Mouse (Mus musculus) right cerebral cortex, postnatal 4 days (tissue): ENCODE measurements around the gene 4933414I15Rik.

ENCODE experiments used
- DNase-seq: peaks from one replicate; pipeline ENCODE4 v3.0.0-alpha.2; 2022

4933414I15Rik gene

DNA sequence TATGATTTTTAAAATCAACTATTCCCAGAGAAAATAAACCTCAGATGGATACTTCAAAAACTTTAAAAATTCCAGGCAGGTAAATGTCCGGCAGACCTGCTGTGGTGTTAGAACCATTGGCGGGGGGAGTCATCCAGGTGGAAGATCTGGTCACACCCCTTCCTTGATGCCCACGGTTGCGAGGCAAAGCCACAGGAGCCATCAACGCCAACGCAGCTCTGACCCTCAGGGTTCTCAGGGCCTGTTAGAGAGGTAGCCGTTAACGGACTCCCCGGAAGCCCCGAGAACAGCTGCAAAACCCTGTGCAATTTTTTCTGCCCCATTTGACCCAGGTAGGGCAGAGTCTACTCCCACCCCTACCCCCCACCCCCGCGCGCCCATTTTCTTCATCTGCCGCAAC, at the start of gene 4933414I15Rik:
Gene 4933414I15Rik (minus strand): TSS at position 260 of the 400 bp plus-strand sequence.
- no peak for DNase-seq

DNA sequence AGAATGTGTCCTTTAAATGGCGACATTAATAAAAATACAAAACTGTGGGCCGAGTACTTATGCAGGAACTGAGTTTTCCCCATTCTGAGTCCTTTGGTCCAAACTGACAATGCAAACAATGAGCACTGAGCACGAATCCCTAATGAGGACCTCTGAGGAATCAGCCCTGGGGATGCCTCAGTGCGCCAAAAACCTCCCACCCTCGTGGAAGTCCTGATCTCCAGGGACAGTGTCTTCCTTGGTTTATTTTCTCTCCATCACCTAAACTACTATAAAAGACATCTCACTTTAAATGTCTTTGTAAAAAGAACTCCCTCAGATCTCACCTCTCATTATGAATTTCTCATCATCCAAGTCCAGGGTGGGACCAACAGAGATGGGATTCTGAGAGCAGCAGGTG, 38.1 kb upstream of the 4933414I15Rik start, which contains the start of gene Olfr1377:
Gene Olfr1377 (plus strand): TSS at position 301 of the 400 bp plus-strand sequence.
- no peak for DNase-seq

DNA sequence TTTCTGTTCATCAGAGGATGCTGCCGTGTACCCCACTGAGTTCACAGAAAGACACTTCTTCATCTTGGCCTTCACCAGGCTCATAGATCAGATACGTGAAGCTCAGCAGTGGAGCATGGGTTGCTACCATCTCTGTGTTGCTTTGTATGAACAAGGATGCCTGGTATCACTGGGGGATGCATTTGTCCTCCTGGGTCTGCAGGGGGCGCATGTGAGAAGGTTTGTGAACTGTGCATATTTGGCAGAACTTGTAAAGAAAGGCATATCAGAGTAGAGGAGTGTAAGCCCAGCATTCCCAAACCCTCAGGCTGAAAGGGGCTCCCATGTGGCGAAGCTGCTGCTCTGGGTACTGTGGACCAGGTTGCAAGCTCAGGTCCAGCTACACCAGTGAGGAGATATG, 33.7 kb upstream of the 4933414I15Rik start:
- peak; percentile 3 for DNase-seq

DNA sequence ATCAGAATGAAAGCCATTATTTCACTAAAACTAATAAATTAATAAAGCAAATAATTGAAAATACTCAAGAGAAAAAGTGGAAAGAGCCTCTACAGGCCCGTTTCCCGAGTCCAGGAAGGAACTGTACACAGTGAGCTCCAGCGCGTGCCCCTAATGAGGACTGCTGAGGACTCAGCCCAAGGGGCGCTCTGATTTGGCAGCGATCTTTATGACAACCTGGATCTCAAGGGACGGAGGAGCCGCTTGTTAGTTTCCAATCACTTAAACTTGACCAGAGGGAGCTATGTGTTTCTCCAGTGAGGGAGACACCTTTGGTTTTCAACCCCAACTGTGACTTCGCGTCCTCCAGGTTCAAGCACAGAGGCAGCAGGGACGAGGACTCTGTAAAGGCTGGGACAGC, 22.7 kb upstream of the 4933414I15Rik start, which contains the start of gene Olfr1378:
Gene Olfr1378 (plus strand): TSS at position 301 of the 400 bp plus-strand sequence.
- DNase-seq = no peak

DNA sequence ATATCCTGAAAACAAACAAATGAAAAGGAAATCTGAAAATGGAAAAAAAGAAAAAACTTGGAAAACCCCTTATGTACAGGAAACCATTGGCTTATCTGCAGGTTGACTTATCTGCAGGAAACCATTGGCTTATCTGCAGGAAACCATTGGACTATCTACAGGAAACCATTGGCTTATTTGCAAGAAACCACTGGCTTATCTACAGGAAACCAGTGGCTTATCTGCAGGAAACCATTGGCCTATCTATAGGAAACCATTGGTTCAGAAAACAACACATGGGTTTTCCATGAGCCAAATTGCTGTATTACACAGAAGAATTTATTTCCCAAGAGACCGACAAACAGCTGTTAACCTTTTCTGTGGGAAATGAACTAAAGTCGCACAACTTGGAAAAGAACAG, 21.3 kb upstream of the 4933414I15Rik start:
- no peak for DNase-seq

DNA sequence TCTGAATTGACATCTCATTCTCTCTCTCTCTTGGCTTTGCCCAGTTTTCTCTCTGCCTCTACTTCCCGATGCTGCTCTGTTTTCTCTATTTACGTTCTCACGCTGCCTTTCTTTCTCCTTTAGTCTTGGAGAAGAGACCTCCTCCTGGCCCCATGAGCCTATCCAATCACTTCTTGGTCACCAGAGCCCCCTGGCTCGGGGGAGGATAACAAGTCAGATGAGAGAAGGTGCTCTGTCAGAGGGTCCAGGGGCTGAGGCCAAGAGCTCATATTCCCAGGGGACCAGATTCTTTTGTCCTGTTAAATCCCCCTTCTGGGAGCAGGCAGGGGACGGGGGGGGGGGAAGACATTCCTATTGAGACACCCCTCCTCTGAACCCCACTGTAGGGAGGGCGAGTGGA, 10.1 kb upstream of the 4933414I15Rik start, which contains the start of gene Prop1:
Gene Prop1 (minus strand): TSS at position 101 of the 400 bp plus-strand sequence.
- no peak for DNase-seq

DNA sequence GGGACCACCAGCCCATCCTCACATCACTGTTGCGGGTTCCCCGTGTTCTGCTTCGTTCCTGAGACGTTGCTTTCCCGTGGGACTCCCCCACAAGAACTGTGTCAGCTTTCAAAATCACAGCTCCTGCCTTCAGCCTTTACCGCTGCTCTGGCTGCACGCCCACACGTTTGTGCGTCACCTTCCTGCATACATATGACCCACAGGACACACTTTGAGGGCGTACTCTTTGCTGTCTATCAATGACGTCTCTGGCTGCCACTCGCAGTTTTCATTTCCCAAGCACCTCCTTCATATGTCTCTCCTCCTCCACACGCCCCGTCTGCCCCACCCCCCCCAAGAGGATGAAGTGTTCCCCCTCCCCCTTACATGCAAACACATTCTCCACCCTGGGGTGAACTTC, 8.7 kb upstream of the 4933414I15Rik start:
- no peak for DNase-seq

DNA sequence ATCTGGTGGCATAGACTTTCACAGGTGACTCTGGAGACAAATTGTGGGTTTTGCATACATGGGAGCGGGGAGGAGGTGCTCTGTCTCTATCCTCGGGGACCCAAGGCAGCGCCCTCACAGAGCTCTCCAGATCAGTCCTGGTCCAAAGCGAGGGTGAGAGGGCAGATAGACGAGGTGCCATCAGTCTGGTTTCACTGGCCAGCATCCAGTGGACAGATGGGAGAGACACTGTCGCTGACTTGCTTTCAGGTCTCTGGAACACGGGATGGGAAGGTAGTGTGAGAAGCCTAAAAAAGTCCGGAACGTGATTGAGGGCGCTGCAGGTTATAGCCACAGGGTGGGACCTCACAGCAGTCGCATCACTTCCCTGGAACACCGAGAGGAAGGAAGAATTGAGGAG, 1.2 kb downstream of the 4933414I15Rik start:
- no peak for DNase-seq

DNA sequence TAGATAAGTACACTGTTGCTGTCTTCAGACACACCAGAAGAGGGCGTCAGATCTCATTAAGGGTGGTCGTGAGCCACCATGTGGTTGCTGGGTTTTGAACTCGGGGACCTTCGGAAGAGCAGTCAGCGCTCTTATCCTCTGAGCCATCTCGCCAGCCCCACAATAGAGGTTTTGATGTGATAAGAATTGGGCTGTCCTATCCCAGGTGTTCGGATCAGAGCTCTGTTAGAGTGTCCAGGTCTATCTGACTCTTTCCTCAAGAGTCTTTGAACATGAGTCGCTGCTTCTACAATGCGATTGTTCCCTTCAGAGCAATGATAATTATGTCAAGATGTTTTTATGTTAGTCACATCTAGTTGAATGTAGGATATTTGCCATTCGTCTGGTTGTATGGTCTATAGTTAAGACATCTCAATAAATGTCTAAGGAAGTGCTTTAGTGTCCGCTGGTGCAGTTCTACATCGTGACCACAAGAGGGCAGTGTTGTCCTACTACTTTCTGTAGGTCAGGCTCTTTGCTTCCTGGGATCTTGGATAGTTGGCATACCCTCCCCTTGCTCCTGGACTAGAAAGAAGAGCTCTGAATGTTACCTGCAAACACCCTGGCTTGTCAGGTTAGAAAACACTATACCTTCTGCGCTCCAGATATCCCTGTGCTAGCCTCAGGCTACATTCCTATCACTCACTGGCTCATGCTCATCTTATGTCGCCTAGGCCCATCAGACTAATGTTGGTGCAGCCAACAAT, 3.8 kb downstream of the 4933414I15Rik start:
- no peak for DNase-seq

DNA sequence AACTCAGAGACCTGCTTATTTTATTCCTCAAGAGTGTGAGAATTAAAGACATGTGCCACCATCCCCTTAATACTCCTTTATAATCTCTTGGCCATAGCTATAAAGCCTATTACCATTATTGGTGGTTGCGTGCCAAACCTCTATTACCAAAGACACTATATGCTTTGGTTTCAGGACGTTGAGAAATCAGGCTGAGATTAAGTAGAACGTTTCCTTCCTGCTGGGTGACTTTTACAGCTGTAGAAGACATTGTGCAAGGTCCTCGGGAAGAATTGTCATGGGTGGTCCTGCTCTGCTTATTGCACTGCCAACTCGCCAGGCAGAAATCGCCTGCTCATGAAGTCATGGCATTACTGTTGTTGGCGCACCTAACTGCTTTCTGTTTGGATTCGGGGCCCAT, 5.1 kb downstream of the 4933414I15Rik start:
- DNase-seq = no peak

DNA sequence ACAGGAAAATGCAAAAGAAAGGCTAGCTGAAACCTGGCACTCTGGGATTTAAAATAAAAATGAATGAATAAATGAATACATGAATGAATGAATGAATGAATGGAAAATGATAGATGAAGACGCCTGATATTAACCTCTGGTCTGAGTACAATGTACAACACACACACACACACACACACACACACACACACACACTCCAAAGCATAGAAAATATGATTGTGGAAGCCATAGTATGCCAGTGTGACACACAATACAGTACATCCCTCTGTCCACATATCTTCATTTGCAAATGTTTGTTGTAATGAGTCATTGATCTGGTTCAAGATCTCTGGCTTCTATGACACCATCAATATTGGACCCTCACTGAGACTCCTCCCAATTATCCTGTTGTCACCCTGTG, 11.5 kb downstream of the 4933414I15Rik start:
- no peak for DNase-seq

DNA sequence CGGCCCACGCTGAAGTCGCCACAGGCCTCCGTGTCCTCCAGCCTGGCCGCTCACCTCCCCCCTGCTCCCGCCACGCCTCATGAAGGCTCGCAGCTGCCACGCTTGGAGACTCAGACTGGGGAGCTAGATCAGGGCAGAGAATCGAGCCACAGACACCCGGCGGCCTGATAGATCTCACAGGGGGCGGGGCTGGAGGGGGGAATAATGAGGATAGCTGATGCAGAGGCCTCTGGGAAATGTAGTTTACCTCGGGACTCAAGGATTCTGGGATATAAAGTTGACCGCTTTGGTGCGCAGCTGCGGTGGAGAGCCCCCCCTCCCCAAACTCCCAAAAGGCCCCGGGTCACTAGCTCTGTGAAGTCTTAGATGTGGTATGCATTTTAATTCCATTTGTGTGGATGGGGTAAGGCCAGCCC, 12.1 kb downstream of the 4933414I15Rik start, which contains the start of gene Zfp354b:
Gene Zfp354b (minus strand): TSS at position 183 of the 416 bp plus-strand sequence.
- peak; percentile 83 for DNase-seq

DNA sequence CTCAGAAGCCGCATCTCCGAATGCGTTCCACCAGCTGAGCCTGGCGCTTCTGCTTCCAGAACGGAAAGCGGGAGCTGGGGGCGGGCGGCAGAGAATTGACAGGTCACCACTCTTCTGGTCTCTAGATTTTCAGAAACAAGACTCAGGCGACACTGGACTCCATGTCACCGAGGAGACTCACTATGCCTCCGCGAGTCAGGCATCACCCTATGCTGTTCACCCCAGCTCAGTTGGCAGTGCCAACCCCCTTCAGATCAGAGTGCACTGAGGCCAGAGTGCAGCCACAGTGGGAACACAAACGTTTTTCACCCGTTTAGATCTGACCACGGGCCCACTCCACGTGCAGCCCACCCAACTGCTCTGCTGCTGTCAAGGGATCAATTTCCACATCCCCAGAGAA, 12.5 kb downstream of the 4933414I15Rik start:
- no peak for DNase-seq

DNA sequence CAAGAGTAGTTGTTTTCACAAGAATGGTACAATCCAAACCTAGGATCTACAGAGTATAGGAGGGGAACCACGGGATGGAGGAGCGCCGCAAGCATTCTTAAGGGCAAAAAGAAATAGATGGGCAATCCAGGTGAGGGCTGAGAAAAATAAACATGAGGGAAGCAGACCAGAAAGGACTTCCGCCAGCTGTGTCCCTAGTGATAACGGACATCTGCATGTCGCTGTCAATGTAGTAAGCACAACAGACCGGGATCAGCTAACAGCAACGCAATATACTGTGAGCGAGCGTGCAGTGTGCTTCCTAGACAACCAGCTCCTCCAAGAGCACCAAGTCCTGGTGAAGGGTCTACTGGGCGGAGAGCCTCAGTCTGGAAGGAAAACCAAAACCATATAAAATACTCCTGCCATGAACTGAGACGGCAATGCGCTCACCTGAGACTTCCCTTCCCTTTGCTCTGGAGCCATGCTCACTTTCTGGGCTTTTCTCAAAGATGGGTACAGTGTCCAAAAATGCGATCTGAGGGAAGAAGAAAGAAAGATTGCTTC, 13.0 kb downstream of the 4933414I15Rik start:
- peak; percentile 18 for DNase-seq

DNA sequence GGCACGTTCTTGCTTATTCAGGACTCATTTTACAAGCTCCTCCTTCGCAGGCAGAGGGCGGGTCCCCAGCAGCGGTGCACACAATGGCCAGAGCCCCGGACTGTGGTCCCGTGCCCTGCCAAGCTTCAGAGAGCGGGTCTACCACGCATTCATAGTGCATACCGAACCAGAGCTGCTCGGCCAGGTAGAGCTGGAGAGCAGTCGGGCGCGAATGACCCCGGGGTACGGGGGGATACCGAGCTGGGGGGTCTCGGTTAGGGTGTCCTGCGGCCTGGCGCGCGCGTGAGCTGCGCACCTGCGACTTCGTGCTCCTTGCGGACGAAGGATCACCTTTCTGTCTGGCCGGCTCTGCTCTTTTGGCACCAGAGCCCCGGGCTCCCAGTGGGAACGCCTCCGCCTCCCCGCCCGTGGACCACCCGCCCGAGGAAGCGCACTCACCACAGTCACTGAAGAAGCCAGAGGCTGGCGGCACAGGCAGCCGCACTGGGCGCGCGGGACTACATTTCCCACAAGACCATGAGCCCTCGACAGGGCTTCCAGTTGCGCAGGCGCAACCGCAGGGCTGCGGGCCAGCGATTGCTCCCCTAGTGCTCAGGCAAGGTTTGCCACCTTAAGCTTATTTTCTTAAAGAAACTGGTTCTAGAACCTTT, 27.8 kb downstream of the 4933414I15Rik start, which contains the start of gene Zfp2:
Gene Zfp2 (minus strand): TSS at position 495 of the 650 bp plus-strand sequence.
- peak; percentile 92 for DNase-seq

DNA sequence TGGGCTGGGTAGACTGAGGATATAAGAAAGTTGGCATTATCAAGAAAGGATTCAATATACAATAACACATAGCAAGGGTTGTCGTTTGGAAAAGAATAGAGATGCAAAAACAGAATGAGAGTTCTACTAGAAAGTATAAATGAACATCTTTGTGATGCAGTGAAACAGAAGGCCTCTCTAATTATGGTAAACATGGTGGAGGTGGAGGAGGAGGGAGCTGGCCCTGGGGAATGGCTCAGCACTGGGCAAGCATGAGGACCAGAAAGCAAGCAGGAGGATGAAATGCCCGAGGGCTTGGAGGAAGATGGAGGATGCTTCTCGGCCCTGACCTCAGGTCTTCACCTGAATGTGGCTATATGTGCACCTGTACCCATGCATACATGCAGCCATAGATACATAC, 29.1 kb downstream of the 4933414I15Rik start:
- no peak for DNase-seq

DNA sequence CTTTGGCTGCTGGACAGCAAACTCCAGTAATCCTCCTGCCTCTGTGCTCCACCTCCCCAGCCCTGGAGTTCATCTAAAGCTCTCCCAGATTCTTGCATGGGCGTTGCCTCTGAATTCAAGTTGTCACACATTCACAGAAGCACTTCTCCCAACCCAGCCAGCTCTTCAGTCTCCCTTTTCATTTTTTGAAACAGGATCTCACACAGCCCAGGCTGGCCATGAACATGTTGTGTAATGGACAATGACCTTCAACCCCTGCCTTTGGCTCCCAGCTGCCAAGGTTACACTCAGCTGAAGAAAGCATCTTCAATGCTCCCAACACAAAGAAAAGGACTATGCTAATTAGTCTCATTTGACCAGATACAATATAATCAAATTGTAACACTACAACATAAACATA, 30.3 kb downstream of the 4933414I15Rik start:
- no peak for DNase-seq

DNA sequence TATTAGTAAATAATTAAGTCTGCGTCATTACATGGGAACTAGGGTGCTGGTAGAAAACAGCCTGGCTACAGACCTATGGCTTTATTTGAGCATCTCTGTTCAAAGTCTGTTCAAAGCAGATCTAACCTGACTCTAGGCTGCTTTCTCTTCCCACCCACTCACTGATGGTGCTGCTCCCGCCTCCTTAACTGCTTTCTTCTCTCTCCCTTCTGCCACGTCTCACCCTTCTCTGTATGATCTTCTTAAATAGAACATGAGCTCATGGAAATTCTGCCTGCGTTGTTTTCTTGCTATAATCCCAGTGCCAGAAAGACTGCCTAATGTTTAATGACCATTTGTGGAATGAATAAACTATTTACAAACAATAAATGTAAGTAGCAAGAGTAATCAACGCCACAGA, 35.4 kb downstream of the 4933414I15Rik start:
- no peak for DNase-seq

DNA sequence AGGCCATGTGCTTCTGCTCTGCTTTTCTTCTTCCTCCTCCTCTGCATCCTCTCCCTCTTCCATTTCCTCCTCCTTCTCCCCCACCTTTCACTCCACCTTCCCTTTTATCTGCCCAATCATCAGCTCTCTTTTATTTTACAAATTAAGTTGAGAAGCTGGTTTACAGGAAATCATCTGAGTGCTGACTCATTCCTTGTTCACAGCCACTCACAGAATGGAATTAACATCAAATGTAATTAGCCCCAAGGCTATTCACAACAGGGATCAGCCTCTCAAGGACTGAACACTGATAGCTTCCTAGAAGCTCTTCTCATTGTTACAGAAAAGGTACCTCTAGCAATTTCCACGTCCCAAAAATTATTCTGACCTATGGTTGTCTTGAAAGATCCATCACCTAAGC, 46.2 kb downstream of the 4933414I15Rik start:
- no peak for DNase-seq

DNA sequence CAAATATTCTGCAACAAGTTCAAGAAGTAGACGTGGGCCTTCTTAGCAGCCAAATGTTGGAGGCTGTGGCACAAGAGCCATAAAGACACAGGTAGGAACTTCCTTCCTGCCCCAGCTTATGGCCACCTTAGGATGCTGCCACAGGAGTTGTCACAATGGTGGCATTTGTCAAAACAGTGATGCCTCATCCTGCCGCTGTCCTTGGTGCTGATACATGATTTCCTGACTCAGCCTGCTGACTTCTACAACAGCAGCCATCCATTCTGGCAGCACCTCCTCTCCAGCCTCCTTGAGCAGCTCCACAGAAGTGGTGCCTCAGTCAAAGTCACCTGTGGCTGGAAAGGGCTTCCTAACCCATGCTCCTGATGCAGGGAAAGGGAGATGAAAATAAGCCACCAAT, 51.1 kb downstream of the 4933414I15Rik start:
- DNase-seq = no peak
